Mouse (Mus musculus): ENCODE measurements around the gene Ciao2a.

DNA sequence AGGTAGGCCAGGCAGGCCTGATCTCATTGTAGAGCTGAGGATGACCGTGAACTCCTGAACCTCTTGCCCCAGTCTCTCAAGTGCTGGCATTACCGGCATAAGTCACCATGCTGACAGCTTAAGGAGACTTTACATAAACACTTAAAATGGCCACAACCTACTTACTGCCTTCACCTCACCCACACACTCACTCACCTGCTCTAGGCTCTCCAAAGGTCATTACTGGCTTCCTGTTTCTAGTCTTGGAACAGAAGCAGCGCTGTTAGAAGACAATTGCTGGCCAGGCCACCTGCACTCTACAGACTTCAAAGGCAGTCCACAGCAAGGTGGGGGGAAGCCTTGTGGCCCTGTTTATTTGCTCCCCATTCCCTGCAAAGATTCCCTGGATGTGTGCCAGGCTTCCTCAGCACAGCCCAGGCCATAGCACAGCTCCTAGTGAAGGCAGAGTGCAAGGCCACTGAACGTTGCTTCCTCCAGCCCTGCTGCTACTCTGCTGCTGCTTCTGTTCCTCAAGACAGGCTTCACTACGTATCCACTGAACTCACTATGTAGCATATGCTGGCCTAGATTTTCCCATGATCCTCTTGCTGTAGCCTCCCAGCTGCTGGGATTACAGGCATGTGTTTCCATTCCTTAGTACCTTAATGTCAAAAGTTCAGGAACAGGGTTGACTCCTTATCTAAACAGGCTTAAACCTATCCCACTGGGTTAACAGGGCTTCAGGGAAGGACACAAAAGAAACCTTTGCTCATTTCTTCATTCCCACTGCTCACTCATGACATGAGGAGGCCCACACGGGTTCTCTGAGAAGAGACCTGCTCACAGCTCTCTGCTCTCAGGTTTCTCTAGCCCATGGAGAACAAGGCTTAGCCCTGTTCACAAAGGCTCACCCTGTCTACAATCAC is 34.8 kb upstream of the Ciao2a start:
- TF ChIP-seq CTCF (IDR thresholded peaks at IDR 0.05; ENCODE audit: control insufficient read depth, insufficient read depth, insufficient replicate concordance, low read depth, low read length) (no peak), POLR2A (IDR thresholded peaks at IDR 0.05; ENCODE audit: control insufficient read depth, low read depth, low read length) (no peak)

All from testis, adult 2 months (tissue).